Mouse (Mus musculus): ENCODE results near the gene Atp2b4. TPM values are rescaled to one million over a fixed set of nuclear protein-coding genes. Genes with fewer than 3 reads are reported as not detected.

Atp2b4 gene
- total and polyA plus RNA-seq, 3 experiments, result 18.8 to 21.1 TPM; not detected in 1

DNA sequence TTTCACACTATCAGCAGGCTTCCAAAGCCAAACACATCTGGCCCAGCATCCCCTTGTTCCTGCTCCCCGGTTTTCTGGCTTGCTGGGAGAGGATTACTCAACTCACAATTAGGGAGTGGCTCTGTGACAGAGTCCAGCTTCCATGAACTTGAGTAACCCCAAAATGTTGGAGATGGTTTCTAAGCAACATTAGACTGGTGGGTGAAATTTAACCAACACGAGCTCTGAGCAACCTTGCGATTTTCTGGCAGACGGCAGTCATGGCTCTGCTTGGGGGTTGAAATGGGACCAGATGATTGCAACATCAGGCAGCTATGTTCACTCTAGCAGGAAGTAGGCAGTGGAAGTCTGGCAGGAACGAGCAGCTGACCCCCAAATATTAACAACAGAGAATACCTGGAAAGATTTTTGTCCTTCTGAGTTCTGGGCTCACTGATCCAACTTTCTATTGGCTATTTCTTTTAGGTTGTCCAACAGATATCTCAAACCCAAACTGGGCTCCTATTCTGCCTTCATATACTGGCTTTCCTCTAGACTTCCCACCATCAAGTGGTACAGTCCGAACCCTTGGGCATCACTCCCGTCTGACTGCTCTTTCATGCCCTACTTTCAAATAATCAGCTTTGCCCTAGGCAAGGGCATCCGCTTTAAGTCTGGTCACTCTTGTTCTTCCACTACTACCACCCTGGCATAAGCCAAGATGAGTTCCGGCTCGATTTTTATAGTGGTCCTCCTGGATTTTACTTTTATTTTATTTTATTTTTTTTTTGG lies 114.9 kb downstream of the Atp2b4 start:
- H3K27me3 ChIP-seq (ENCODE audit: control insufficient read depth in 1 of 2, insufficient read depth in 2 of 2, low read length in 2 of 2), result peaks cover 3 to 5% of the 10 kb centered on the region in 2 experiments; a peak in 3 of 4 replicates
- DNase-seq (ENCODE audit: low read depth, low spot score), result no peak
- no peaks in the 10 kb centered on the region for H3K79me2 ChIP-seq (ENCODE audit: control insufficient read depth, insufficient read depth, low read length, poor library complexity)
- H3K36me3 ChIP-seq (ENCODE audit: control insufficient read depth in 1 of 2, insufficient read depth in 2 of 2, low read length in 2 of 2), result no peaks in the 10 kb centered on the region
- H3K9me3 ChIP-seq (replicated peaks; ENCODE audit: insufficient read depth, low read length), result no peaks in the 10 kb centered on the region
- H3K9ac ChIP-seq (ENCODE audit: control insufficient read depth, low read depth, low read length, poor library complexity, severe bottlenecking), result no peak overlapping the region
- no peaks in the 10 kb centered on the region for H3K4me1 ChIP-seq (ENCODE audit: control insufficient read depth in 1 of 2, insufficient read depth in 2 of 2, low read length in 2 of 2)
- H3K27ac ChIP-seq (ENCODE audit: control insufficient read depth, low read depth, low read length), result no peak overlapping the region
- TF ChIP-seq CHD1 (IDR thresholded peaks at IDR 0.05; ENCODE audit: low read depth, low read length), result no peak
- no peak for TF ChIP-seq CHD2 (IDR thresholded peaks at IDR 0.05; ENCODE audit: low read length)
- TF ChIP-seq NRF1 (IDR thresholded peaks at IDR 0.05; ENCODE audit: insufficient read depth, low read depth, low read length, poor library complexity, severe bottlenecking), result no peak
- no peak for TF ChIP-seq TAL1 (IDR thresholded peaks at IDR 0.05; ENCODE audit: low read length)
- TF ChIP-seq USF2 (IDR thresholded peaks at IDR 0.05; ENCODE audit: borderline replicate concordance in 1 of 2, insufficient read depth in 1 of 2, low read depth in 1 of 2, low read length in 2 of 2), result no peak
- no peak for TF ChIP-seq MYB (IDR thresholded peaks at IDR 0.05; ENCODE audit: low read depth, low read length)
- no peak for TF ChIP-seq HCFC1 (IDR thresholded peaks at IDR 0.05; ENCODE audit: low read depth, low read length)
- TF ChIP-seq POLR2AphosphoS5 (IDR thresholded peaks at IDR 0.05; ENCODE audit: borderline replicate concordance, low read depth, low read length), result no peak
- TF ChIP-seq MAX (IDR thresholded peaks at IDR 0.05; ENCODE audit: low read length), result no peak
- TF ChIP-seq MAFK (IDR thresholded peaks at IDR 0.05; ENCODE audit: borderline replicate concordance, low read depth, low read length), result no peak
- no peak for TF ChIP-seq SMC3 (IDR thresholded peaks at IDR 0.05; ENCODE audit: low read depth, low read length)
- no peak for TF ChIP-seq CTCF (IDR thresholded peaks at IDR 0.05 in 2 of 3, conservative IDR thresholded peaks at IDR 0.05 in 1 of 3; ENCODE audit: control insufficient read depth in 1 of 3, insufficient read depth in 1 of 3, low read depth in 2 of 3, low read length in 3 of 3, poor library complexity in 1 of 3, severe bottlenecking in 1 of 3)
- no peak for TF ChIP-seq ZC3H11A (IDR thresholded peaks at IDR 0.05; ENCODE audit: low read depth, low read length)
- TF ChIP-seq ELF1 (IDR thresholded peaks at IDR 0.05; ENCODE audit: low read depth, low read length), result no peak
- TF ChIP-seq SIN3A (IDR thresholded peaks at IDR 0.05; ENCODE audit: low read length), result no peak
- no peak for TF ChIP-seq USF1 (IDR thresholded peaks at IDR 0.05; ENCODE audit: low read depth, low read length)
- no peak for TF ChIP-seq NELFE (IDR thresholded peaks at IDR 0.05; ENCODE audit: low read depth, low read length)
- no peak overlapping the region for H3K4me3 ChIP-seq (ENCODE audit: control insufficient read depth in 1 of 2, insufficient read depth in 1 of 2, low read depth in 2 of 2, low read length in 2 of 2)

DNA sequence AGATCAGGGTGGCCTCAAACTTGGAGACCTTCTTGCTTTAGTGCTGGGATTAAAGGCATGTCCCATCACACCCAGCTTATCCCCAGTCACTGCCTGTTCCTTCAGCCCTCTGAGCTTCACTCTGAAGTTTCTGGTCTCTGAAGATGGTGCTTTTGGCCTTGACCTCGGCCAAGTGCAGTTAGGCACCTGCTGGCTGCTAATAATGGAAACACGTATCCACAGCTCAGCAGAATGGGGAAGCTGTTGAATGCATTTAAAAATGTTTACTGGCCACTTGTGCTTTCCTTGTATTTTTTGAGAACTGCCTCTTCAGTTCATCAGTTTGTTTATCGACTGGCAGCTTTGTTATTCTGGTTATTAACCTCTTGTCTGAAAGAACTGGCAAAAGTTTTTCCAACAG lies 129.0 kb downstream of the Atp2b4 start:
- TF ChIP-seq TAL1 (IDR thresholded peaks at IDR 0.05; ENCODE audit: low read length) (no peak), CHD1 (IDR thresholded peaks at IDR 0.05; ENCODE audit: low read depth, low read length) (no peak), MEF2A (IDR thresholded peaks at IDR 0.05; ENCODE audit: extremely low read depth, insufficient replicate concordance, low read depth, low read length, poor library complexity, severe bottlenecking) (no peak), CTCF (IDR thresholded peaks at IDR 0.05 in 2 of 3, conservative IDR thresholded peaks at IDR 0.05 in 1 of 3; ENCODE audit: control insufficient read depth in 1 of 3, insufficient read depth in 1 of 3, low read depth in 2 of 3, low read length in 3 of 3, poor library complexity in 1 of 3, severe bottlenecking in 1 of 3) (no peak), BHLHE40 (IDR thresholded peaks at IDR 0.05; ENCODE audit: borderline replicate concordance, low read depth, low read length) (no peak), POLR2A (IDR thresholded peaks at IDR 0.05; ENCODE audit: control insufficient read depth in 1 of 2, insufficient read depth in 1 of 2, low read depth in 1 of 2, low read length in 2 of 2, poor library complexity in 1 of 2) (no peak), KAT2A (conservative IDR thresholded peaks at IDR 0.05; ENCODE audit: low read depth, low read length) (no peak)
- H3K79me2 ChIP-seq (ENCODE audit: control insufficient read depth, insufficient read depth, low read length, poor library complexity), result no peaks in the 10 kb centered on the region
- H3K27me3 ChIP-seq (ENCODE audit: control insufficient read depth in 1 of 2, insufficient read depth in 2 of 2, low read length in 2 of 2), result no peaks in the 10 kb centered on the region
- H3K27ac ChIP-seq (ENCODE audit: control insufficient read depth, low read depth, low read length), result no peak overlapping the region
- no peak overlapping the region for H3K4me3 ChIP-seq (ENCODE audit: control insufficient read depth in 1 of 2, insufficient read depth in 1 of 2, low read depth in 2 of 2, low read length in 2 of 2)
- DNase-seq (ENCODE audit: low read depth, low spot score), result no peak
- no peaks in the 10 kb centered on the region for H3K4me1 ChIP-seq (ENCODE audit: control insufficient read depth in 1 of 2, insufficient read depth in 2 of 2, low read length in 2 of 2)
- no peaks in the 10 kb centered on the region for H3K9me3 ChIP-seq (replicated peaks; ENCODE audit: insufficient read depth, low read length)
- no peak overlapping the region for H3K9ac ChIP-seq (ENCODE audit: control insufficient read depth, low read depth, low read length, poor library complexity, severe bottlenecking)
- H3K36me3 ChIP-seq (ENCODE audit: control insufficient read depth in 1 of 2, insufficient read depth in 2 of 2, low read length in 2 of 2), result no peaks in the 10 kb centered on the region

All from MEL (cell line).